Mouse (Mus musculus): Measurements from ENCODE around the gene Ypel4.
"Not testable (repeated sequence)": the region's sequence is repeated elsewhere in the genome, so short reads cannot be mapped to it uniquely, and the experiment has no call there.

The Ypel4 gene

GRCm38 (mm10) chr2:84728191-84728590 is 5.7 kb upstream of the Ypel4 start:
- not testable (repeated sequence) for DNase-seq

- DNase-seq = no peak
Measured at GRCm38 (mm10) chr2:84731206-84731605, 2.7 kb upstream of the Ypel4 start.

GRCm38 (mm10) chr2:84732394-84732793 is 1.5 kb upstream of the Ypel4 start:
- no peak for DNase-seq

- DNase-seq = no peak
Measured at GRCm38 (mm10) chr2:84734351-84734864, 550 bp downstream of the Ypel4 start.

GRCm38 (mm10) chr2:84734919-84735318 is 1.1 kb downstream of the Ypel4 start:
- DNase-seq = no peak

GRCm38 (mm10) chr2:84735346-84735920 is 1.6 kb downstream of the Ypel4 start:
- no peak for DNase-seq

GRCm38 (mm10) chr2:84736312-84737161 is 2.7 kb downstream of the Ypel4 start:
- DNase-seq = no peak

- no peak for DNase-seq
Measured at GRCm38 (mm10) chr2:84737451-84737925, 3.6 kb downstream of the Ypel4 start.

- no peak for DNase-seq
Measured at GRCm38 (mm10) chr2:84738271-84738911, 4.5 kb downstream of the Ypel4 start.

GRCm38 (mm10) chr2:84740608-84741333 is 6.9 kb downstream of the Ypel4 start:
- no peak for DNase-seq

GRCm38 (mm10) chr2:84741841-84742450 is 8.1 kb downstream of the Ypel4 start:
- DNase-seq = no peak

GRCm38 (mm10) chr2:84742451-84743283 is 8.8 kb downstream of the Ypel4 start:
- no peak for DNase-seq

GRCm38 (mm10) chr2:84743561-84743960 is 9.7 kb downstream of the Ypel4 start, which contains the start of gene Gm19426:
Gene Gm19426 (minus strand): TSS chr2:84743655.
- DNase-seq = peak; percentile 62

- DNase-seq = no peak
Measured at GRCm38 (mm10) chr2:84744126-84744525, 10.3 kb downstream of the Ypel4 start.

- DNase-seq = no peak
Measured at GRCm38 (mm10) chr2:84750115-84750514, 16.3 kb downstream of the Ypel4 start.

GRCm38 (mm10) chr2:84756245-84756644 is 22.4 kb downstream of the Ypel4 start:
- DNase-seq = no peak

GRCm38 (mm10) chr2:84757026-84757682 is 23.3 kb downstream of the Ypel4 start:
- DNase-seq = no peak

- no peak for DNase-seq
Measured at GRCm38 (mm10) chr2:84758542-84759127, 24.8 kb downstream of the Ypel4 start.

- no peak for DNase-seq
Measured at GRCm38 (mm10) chr2:84760777-84761176, 26.9 kb downstream of the Ypel4 start.

- no peak for DNase-seq
Measured at GRCm38 (mm10) chr2:84761309-84761708, 27.5 kb downstream of the Ypel4 start.

Measured in right cerebral cortex, adult 18-20 months (tissue).